Mouse (Mus musculus): Measurements from ENCODE around the gene Efemp2.

The Efemp2 gene

GRCm38 (mm10) chr19:5473720-5474119 is at the start of gene Efemp2:
Gene Efemp2 (plus strand): TSS chr19:5473954.
- peak; percentile 66 for DNase-seq

GRCm38 (mm10) chr19:5424092-5424781 is 49.5 kb upstream of the Efemp2 start:
- peak; percentile 76 for DNase-seq

- DNase-seq: peak; percentile 92
These were observed 48.7 kb upstream of the Efemp2 start, which contains the start of the genes Drap1 and AI837181 for GRCm38 (mm10) chr19:5424782-5425741. Gene Drap1 (minus strand): TSS chr19:5424979. Gene AI837181 (plus strand): TSS chr19:5425144.

GRCm38 (mm10) chr19:5425906-5426565 is 47.7 kb upstream of the Efemp2 start:
- peak; percentile 43 for DNase-seq

- no peak for DNase-seq
These were observed 47.0 kb upstream of the Efemp2 start for GRCm38 (mm10) chr19:5426640-5427290.

GRCm38 (mm10) chr19:5428083-5428482 is 45.7 kb upstream of the Efemp2 start:
- no peak for DNase-seq

GRCm38 (mm10) chr19:5429219-5429618 is 44.5 kb upstream of the Efemp2 start:
- no peak for DNase-seq

GRCm38 (mm10) chr19:5429806-5430205 is 43.9 kb upstream of the Efemp2 start:
- DNase-seq: peak; percentile 62

- no peak for DNase-seq
These were observed 43.3 kb upstream of the Efemp2 start for GRCm38 (mm10) chr19:5430408-5430807.

- no peak for DNase-seq
These were observed 41.8 kb upstream of the Efemp2 start for GRCm38 (mm10) chr19:5431911-5432464.

- peak; percentile 38 for DNase-seq
These were observed 40.5 kb upstream of the Efemp2 start for GRCm38 (mm10) chr19:5432992-5433852.

- DNase-seq: no peak
These were observed 39.8 kb upstream of the Efemp2 start for GRCm38 (mm10) chr19:5433951-5434350.

- no peak for DNase-seq
These were observed 29.3 kb upstream of the Efemp2 start for GRCm38 (mm10) chr19:5444371-5444908.

- DNase-seq: no peak
These were observed 28.8 kb upstream of the Efemp2 start for GRCm38 (mm10) chr19:5444954-5445353.

GRCm38 (mm10) chr19:5445747-5446146 is 28.0 kb upstream of the Efemp2 start:
- no peak for DNase-seq

- peak; percentile 61 for DNase-seq
These were observed 26.0 kb upstream of the Efemp2 start, which contains the start of gene Fosl1 for GRCm38 (mm10) chr19:5447515-5448353. Gene Fosl1 (plus strand): TSS chr19:5447547.

GRCm38 (mm10) chr19:5448354-5449150 is 25.2 kb upstream of the Efemp2 start:
- no peak for DNase-seq

- no peak for DNase-seq
These were observed 24.1 kb upstream of the Efemp2 start for GRCm38 (mm10) chr19:5449673-5450072.

GRCm38 (mm10) chr19:5451766-5452165 is 22.0 kb upstream of the Efemp2 start:
- no peak for DNase-seq

All from cerebellum, adult 8-10 months (tissue).